Mouse (Mus musculus) lung, adult 18-20 months (tissue): ENCODE data around the gene Fastkd1.
A peak's percentile ranks its signal among the peaks of the same experiment; 100 is the strongest.
"Not testable (repeated sequence)": the region's sequence is repeated elsewhere in the genome, so short reads cannot be mapped to it uniquely, and the experiment has no call there.

ENCODE experiments used
- DNase-seq, 2 experiments: peaks; one replicate each; pipeline ENCODE4 v3.0.0; 2022; ENCODE audit warnings: mixed read lengths in 2 of 2

The Fastkd1 gene

DNA sequence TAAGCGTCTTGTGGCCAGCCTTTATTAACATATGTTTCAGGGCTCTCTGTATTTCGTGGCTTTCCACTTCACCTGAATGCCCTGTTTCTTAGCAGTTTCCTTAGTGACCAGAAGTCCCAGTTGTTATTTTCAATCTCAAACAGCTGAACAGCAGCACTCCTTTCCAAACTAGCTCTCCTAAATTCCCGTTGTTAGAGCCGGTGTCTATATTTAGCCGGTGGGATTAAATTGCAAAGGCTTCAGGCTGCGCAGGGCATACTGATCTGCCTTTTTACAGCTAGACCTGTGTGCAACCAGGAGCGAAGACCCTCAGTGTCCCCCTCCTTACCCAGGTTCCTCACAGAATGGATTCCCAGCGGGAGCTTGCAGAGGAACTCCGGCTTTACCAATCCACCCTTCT lies 43.5 kb downstream of the Fastkd1 start, which contains the start of gene Klhl41:
Gene Klhl41, plus strand, starts transcription at position 268 of the 400 bp plus-strand sequence.
- no peak for DNase-seq

DNA sequence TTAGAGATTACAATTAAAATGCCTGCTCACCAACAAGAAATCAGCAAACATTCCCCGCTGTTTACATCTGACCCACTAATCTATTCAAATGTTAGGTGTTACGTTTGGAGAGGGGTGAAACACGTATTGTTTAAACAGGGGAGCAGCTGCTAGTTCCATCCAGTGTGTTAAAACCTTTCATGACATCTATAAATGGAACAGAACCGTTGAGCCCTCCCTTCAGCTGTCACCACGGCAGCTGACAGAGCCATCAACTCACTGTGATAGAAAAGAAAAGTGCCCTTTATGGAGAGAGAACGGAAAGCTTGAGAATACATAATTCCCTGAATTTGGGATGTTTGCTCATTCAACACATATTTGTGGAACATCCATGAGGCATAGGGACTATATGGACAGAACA lies 44.9 kb downstream of the Fastkd1 start:
- DNase-seq = no peak

DNA sequence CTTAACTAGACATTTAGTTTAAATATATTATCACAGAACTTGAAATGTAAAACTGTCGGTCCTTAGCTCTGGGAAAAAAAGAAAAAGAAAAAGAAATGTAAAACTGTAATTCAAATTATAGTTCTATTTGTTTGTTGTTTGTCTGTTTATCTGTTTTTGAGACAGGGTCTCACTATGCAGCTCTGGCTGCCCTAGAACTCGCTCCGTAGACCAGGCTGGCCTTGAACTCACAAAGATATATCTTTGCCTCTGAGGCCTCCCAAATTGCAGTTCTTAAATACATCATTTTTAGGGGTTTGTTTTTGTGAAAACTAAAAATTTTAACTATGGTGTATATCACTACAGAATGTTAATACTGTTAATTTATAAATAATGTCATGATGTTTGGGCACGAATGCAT lies 45.7 kb downstream of the Fastkd1 start:
- DNase-seq = no peak

DNA sequence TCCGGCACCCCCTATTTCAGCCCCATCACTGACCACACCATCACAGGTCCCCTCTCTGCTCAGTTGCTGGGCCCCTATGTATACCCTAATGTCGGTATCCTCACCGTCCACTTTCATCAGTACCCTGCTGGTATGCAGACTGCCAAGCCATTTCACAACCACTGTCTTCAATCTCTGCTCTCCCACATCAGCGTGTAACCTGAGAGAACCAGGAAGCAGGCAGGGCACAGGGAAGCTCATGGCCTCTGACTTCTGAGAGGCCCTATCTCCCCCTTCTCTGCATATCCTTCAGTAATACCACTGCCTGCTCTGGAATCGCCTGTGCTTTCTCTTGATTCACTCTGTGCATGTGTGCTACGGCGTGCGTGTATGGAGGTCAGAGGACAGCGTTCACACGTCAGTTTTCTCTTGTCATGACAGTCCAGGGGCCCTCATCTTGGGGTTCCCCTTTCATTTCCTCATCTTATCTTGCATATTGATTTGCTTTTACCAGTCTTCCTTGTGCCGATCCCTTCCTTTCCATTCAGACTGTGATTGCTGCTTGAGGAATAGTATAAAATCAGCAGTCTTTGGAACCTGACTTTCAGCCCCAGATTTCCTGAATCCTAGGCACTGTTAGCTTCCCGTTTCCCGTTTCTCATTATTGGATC lies 49.4 kb downstream of the Fastkd1 start:
- no peak for DNase-seq

DNA sequence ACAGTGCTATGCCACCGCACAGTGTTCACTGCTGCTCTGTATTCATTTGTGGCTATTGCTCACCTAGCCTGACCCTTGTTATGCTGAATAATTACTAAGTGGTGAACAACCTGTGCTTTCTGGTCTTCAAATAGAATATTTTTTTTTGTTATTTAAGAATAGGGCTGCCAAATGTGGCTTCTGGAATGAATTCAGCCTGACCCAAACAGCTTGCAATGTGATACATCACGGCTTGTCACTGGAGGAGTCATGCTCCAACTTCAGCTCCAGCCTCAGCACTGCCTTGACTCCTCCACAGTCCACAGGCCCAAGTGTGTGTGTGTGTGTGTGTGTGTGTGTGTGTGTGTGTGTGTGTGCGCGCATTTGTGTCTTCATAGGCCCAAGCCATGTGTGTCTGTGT lies 54.0 kb downstream of the Fastkd1 start:
- DNase-seq = no peak

DNA sequence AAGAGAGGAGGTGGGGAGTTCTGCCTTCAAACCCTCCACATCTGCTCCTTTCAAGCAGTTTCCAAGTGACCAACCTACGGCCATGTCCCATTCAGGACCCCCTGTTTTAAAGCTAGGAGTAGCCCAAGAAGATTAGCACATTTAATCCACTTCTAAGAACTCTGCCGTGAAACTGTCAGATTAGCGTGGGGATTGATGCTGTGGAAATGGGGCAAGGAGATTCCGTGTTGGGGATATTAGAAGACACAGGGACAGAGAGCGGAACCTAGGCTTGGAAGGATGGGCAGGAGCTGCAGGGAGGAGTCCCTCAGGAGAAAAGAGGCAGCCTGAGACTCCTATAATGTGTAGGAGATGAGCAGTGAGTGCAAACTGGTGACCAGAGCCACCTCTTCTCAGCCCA lies 63.6 kb downstream of the Fastkd1 start:
- DNase-seq = no peak

DNA sequence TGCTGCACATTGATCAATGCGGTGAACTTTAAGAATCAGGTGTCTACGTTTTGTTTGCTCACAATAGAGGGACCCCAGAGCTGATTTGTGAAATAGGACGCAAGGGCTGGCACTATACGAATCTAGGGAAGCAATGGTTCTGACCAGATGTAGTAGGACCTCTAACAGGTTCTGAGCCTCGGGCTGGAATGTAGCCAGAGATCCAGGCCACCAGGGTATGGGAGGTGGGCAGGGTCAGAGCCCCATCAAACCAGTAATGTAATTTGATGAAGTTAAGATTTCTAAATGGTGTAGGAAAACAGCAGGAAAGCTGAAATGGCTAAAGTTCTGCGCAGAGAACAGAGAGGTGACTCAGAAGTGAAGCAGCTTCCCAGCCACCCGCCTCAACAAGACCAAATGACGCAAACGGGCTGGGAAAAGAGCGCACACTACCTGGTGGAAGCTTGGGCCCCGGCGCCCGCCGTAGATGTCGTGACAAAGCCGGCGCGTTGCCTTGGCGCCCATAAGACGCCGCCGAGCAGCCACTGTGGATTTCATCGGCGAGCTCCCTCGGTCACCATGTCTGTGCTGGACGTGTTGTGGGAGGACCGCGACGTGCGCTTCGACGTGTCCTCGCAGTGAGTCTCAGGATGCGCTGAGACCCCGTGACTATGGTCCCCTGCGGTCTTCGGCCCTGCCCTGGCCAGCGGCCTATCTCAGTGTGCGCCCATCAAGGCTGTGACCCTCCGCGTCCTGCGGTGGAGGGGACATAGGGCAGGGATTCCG lies 66.4 kb downstream of the Fastkd1 start, which contains the start of gene Bbs5:
Gene Bbs5, plus strand, starts transcription at position 446 of the 765 bp plus-strand sequence.
- DNase-seq = peak; percentile 91 to 93

DNA sequence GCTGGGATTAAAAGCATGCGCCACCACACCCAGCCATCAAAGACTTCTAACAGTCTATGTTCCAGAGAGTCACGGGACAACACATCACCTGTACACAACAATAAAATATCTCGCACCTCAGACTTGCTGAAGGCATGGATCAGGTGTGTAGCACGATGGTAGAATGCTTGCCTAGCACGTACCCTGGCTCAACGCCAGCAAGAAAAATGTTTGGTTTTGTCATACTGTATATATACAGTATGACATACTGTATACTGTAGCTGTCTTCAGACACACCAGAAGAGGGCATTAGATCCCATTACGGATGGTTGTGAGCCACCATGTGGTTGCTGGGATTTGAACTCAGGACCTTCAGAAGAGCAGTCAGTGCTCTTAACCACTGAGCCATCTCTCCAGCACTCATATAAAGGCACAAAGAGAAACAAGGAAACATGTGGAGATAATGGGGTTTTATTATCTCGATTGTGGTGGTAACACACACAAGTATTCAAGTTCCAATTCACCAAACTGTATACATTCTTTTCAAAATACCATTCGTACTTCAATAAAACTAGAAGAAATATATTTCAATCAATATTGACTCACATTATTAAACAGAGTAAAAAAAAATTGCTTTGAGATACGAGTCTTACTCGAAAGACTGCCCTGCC lies 68.2 kb downstream of the Fastkd1 start:
- DNase-seq = no peak

DNA sequence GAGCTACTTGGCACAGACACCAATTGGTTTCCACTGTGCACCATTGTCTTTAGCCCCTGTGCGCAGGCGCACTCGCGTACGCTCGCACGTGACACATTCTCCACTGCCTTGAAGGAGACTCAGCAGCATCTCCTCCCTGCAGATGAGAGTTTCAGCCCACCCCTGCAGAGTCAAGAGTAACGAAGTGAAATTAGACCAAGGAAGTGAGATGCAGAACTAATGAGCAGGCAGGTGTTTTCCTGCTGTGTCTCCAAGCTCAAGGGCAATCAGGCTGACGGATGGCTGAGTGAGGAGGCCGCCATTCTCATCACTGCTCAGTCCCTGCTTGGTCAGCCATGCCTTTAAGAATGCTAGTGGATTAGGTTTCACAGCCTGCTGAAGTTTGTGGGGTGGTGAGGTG lies 73.2 kb downstream of the Fastkd1 start:
- DNase-seq = no peak

DNA sequence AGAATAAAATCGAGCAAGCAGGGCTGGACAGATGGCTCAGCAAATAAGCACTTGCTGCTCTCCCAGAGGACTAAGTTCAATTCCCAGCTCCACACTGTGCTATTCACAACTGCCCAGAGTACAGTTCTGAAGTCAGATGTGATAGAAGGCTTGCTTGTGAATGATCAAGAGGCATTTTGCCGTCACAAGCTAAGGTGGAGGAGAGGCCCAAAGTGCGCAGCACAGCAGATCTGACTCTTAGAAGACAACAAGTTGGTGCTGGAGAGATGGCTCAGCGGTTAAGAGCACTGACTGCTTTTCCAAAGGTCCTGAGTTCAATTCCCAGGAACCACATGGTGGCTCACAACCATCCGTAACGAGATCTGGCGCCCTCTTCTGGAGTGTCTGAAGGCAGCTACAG lies 75.3 kb downstream of the Fastkd1 start:
- not testable (repeated sequence) for DNase-seq
